Mouse (Mus musculus) retina, adult 2 months (tissue): ENCODE data around the gene Mob1a.

Experiments used
- DNase-seq: peaks from one replicate; pipeline ENCODE4 v3.0.0-alpha.2; 2012; ENCODE audit warnings: low read depth, low spot score

Gene Mob1a

GRCm38 (mm10) chr6:83325525-83326393 lies at the start of gene Mob1a, which contains the start of gene Mthfd2:
TSS of gene Mob1a (plus strand) at chr6:83326016.
TSS of gene Mthfd2 (minus strand) at chr6:83325908.
- peak; percentile 79 for DNase-seq

GRCm38 (mm10) chr6:83277151-83277550 lies 48.7 kb upstream of the Mob1a start:
- no peak for DNase-seq

- no peak for DNase-seq
These were observed 46.9 kb upstream of the Mob1a start for GRCm38 (mm10) chr6:83278881-83279280.

GRCm38 (mm10) chr6:83280256-83280955 lies 45.4 kb upstream of the Mob1a start:
- no peak for DNase-seq

GRCm38 (mm10) chr6:83300447-83301229 lies 25.2 kb upstream of the Mob1a start:
- no peak for DNase-seq

GRCm38 (mm10) chr6:83301294-83301693 lies 24.5 kb upstream of the Mob1a start:
- DNase-seq, result no peak

- no peak for DNase-seq
These were observed 23.6 kb upstream of the Mob1a start for GRCm38 (mm10) chr6:83302264-83302663.

GRCm38 (mm10) chr6:83309017-83309416 lies 16.8 kb upstream of the Mob1a start:
- DNase-seq, result no peak

GRCm38 (mm10) chr6:83311206-83311605 lies 14.6 kb upstream of the Mob1a start:
- no peak for DNase-seq

- DNase-seq, result no peak
These were observed 13.8 kb upstream of the Mob1a start for GRCm38 (mm10) chr6:83312021-83312420.

GRCm38 (mm10) chr6:83312514-83312913 lies 13.3 kb upstream of the Mob1a start:
- DNase-seq, result no peak

GRCm38 (mm10) chr6:83315293-83315692 lies 10.5 kb upstream of the Mob1a start:
- DNase-seq, result no peak

GRCm38 (mm10) chr6:83316022-83316421 lies 9.8 kb upstream of the Mob1a start:
- DNase-seq, result no peak

- peak; percentile 70 for DNase-seq
These were observed 8.6 kb upstream of the Mob1a start for GRCm38 (mm10) chr6:83317108-83317741.

- no peak for DNase-seq
These were observed 3.9 kb upstream of the Mob1a start for GRCm38 (mm10) chr6:83321927-83322326.

GRCm38 (mm10) chr6:83322794-83323193 lies 3.0 kb upstream of the Mob1a start:
- DNase-seq, result no peak

- no peak for DNase-seq
These were observed 2.0 kb upstream of the Mob1a start for GRCm38 (mm10) chr6:83323652-83324419.

- no peak for DNase-seq
These were observed 549 bp downstream of the Mob1a start for GRCm38 (mm10) chr6:83326394-83326736.

- DNase-seq, result no peak
These were observed 945 bp downstream of the Mob1a start for GRCm38 (mm10) chr6:83326761-83327160.

GRCm38 (mm10) chr6:83327591-83328190 lies 1.9 kb downstream of the Mob1a start:
- DNase-seq, result no peak
